Mouse (Mus musculus) embryonic facial prominence, embryonic 11.5 days (tissue): ENCODE data around the gene Gm9945. TPM values are rescaled to one million over a fixed set of nuclear protein-coding genes. Genes with fewer than 3 reads are reported as not detected.

Experiments
- ATAC-seq: fragments of 200-750 bp; cut with Nextera tagmentation; replicated peaks from 2 replicates; pipeline ENCODE4 v1.8.0; 2017; ENCODE audit warnings: low read depth; ENCODE audit not compliant: insufficient number of reproducible peaks, low FRiP score, low TSS enrichment
- DNase-seq: peaks from one replicate; pipeline ENCODE4 v3.0.0-alpha.2; 2015; ENCODE audit warnings: low spot score
- H3K27ac ChIP-seq: fragments of 300-500 bp; sonication (generic); replicated peaks from 2 replicates; pipeline ENCODE4 v1.5.1; 2014; ENCODE audit warnings: mild to moderate bottlenecking, low read depth, low read length, control low read depth
- H3K27me3 ChIP-seq: fragments of 300-500 bp; sonication (generic); 2 replicates; pipeline ENCODE4 v1.6.1; 2014; ENCODE audit warnings: mild to moderate bottlenecking, low read length, moderate library complexity, mixed read lengths; ENCODE audit not compliant: control insufficient read depth, insufficient read depth
- H3K36me3 ChIP-seq: fragments of 300-500 bp; sonication (generic); replicated peaks from 2 replicates; pipeline ENCODE4 v1.6.1; 2014; ENCODE audit warnings: low read depth, mild to moderate bottlenecking, low read length, moderate library complexity, mixed read lengths; ENCODE audit not compliant: control insufficient read depth, insufficient read depth
- H3K4me1 ChIP-seq: fragments of 300-500 bp; sonication (generic); 2 replicates; pipeline ENCODE4 v1.6.1; 2014; ENCODE audit warnings: low read length, mixed read lengths; ENCODE audit not compliant: control insufficient read depth, insufficient read depth
- H3K4me2 ChIP-seq: fragments of 300-500 bp; sonication (generic); 2 replicates; pipeline ENCODE4 v1.6.1; 2014; ENCODE audit warnings: low read depth, mild to moderate bottlenecking, control low read depth, low read length, moderate library complexity
- H3K4me3 ChIP-seq: fragments of 300-500 bp; sonication (generic); 2 replicates; pipeline ENCODE4 v1.5.1; 2014; ENCODE audit warnings: low read depth, low read length, control low read depth
- H3K9ac ChIP-seq: fragments of 300-500 bp; sonication (generic); replicated peaks from 2 replicates; pipeline ENCODE4 v1.6.1; 2014; ENCODE audit warnings: mild to moderate bottlenecking, control low read depth, low read length
- H3K9me3 ChIP-seq: fragments of 300-500 bp; sonication (generic); replicated peaks from 2 replicates; pipeline ENCODE4 v1.6.1; 2016; ENCODE audit warnings: mild to moderate bottlenecking, low read length, inconsistent platforms, mixed read lengths; ENCODE audit not compliant: control insufficient read depth
- WGBS: fragments of 180-500 bp; shearing (Covaris S2); extraction: QIAGEN DNeasy Blood & Tissue Kit; methylation state at CpG from one replicate; pipeline ENCODE4 v1.1.7; 2014; 5-methylcytosine and 5-hydroxymethylcytosine counted together
- polyA plus RNA-seq: library from polyadenylated mRNA; unstranded; fragments of >200 nt; fragmentation: Nextera tagmentation; extraction: Ambion mirVana; gene quantifications from 2 replicates; pipeline ENCODE4 v1.2.1, GENCODE M21; 2014

Gene Gm9945
- polyA plus RNA-seq, 1 experiment from 2014 or later, result not detected

DNA sequence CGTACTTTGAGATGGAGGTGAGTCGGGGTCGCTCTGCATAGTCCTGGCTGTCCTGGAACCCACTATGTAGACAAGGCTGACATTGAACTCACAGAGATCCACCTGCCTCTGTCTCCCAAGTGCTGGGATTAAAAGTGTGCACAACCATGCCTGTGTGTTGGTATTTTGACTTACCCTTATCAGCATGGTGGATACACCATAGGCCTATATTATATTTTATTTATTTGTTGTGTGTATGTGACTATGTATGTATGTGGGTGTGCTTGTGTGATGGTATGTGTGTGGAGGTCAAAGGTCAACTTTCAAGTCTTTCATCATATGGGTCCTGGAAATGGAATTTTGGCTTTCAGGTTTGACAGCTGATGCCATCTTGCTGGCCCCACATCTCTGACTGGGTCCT is 42.4 kb downstream of the Gm9945 start:
- H3K4me1 ChIP-seq, result no peaks in the 10 kb centered on the region; the same call in 1 of the 2 replicates
- WGBS, result 93% methylated on average over 3 of the region's 3 CpGs
- no peak for DNase-seq

DNA sequence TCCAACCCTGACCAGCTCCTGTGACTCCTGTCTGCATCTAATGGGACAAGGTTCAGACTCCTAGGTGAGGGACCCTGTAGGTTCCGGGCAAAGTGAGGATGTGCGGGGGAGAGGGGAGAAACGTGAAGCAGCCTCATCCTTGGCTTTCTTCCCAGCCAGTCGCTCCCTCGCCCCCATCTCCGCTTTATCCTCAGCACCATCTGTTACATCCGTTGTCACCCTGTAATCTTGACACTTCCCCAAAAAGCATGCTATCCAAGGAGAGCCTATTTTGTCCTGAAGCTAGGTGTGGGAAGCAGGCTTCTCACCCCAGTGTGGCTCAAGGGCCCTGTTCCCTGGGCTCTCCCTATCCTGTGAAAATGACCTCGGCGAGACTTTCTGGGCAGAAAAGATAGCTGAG is 43.0 kb downstream of the Gm9945 start:
- H3K4me1 ChIP-seq, result no peaks in the 10 kb centered on the region; the same call in 1 of the 2 replicates
- H3K27me3 ChIP-seq, result 0 out of 2 replicates have a peak, but pooled peaks cover 2% of the 10 kb centered on the region
- H3K9me3 ChIP-seq, result no peaks in the 10 kb centered on the region
- no peak for ATAC-seq
- no peak overlapping the region for H3K4me2 ChIP-seq
- DNase-seq, result no peak
- H3K27ac ChIP-seq, result no peak overlapping the region
- 82% methylated on average over 9 of the region's 9 CpGs for whole genome bisulfite sequencing
- H3K36me3 ChIP-seq, result no peaks in the 10 kb centered on the region
- no peak overlapping the region for H3K9ac ChIP-seq
- H3K4me3 ChIP-seq, result no peak overlapping the region

More for the DNA sequence above, 42.4 kb downstream of the Gm9945 start:
- H3K27ac ChIP-seq, result no peak overlapping the region
- H3K9me3 ChIP-seq, result no peaks in the 10 kb centered on the region
- H3K27me3 ChIP-seq, result 0 out of 2 replicates have a peak, but pooled peaks cover 2% of the 10 kb centered on the region
- no peak overlapping the region for H3K4me3 ChIP-seq
- H3K9ac ChIP-seq, result no peak overlapping the region
- ATAC-seq, result no peak
- H3K4me2 ChIP-seq, result no peak overlapping the region
- no peaks in the 10 kb centered on the region for H3K36me3 ChIP-seq

DNA sequence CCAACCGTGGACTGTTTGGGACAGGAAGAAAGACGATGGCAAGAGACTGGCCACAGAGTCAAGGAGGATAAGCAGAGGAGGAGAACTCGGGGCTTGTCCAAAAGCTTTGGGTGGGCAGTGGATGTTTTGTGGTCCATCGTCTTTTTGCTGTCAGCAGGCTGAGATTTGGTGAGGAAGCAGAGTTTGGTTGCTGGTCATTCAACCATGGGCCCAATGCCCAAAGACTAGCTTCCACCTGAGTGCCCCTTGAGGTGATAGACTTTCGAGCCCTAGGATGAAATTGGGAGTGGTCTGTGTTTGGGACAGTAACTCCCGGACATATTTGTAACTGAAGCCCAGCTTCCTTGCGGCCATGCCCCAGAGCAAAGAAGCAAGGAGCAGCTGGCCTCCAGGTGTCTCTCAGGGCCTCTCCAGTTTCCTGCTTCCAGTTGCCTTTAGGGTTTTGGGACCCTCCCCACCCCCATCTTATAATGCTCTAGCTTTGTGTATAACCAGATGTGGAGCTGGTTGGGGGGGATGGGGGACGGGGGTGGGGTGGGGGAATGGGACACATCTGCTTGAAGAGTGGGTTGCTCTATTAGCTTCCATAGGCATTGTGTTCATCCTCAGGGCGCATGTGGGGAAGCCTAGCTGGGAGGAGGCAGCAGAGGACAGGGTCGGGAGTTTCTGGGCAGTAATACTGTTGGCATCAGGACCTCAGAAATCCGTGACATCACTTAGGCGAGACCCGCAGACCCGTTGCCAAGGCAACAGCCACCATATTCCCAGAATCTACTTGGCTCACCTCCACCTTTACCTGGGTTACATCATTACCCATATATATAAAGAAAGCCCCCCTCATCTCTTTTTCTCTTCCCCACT is 43.8 kb downstream of the Gm9945 start:
- H3K27me3 ChIP-seq, result 0 out of 2 replicates have a peak, but pooled peaks cover under 1% of the 10 kb centered on the region
- ATAC-seq (no peak), DNase-seq (peak; percentile 57)
- H3K27ac ChIP-seq, result no peak overlapping the region
- H3K9ac ChIP-seq, result no peak overlapping the region
- no peak overlapping the region for H3K4me3 ChIP-seq
- no peaks in the 10 kb centered on the region; the same call in 1 of the 2 replicates for H3K4me1 ChIP-seq
- H3K4me2 ChIP-seq, result no peak overlapping the region
- no peaks in the 10 kb centered on the region for H3K36me3 ChIP-seq
- H3K9me3 ChIP-seq, result no peaks in the 10 kb centered on the region
- 62% methylated on average over 14 of the region's 14 CpGs for WGBS

DNA sequence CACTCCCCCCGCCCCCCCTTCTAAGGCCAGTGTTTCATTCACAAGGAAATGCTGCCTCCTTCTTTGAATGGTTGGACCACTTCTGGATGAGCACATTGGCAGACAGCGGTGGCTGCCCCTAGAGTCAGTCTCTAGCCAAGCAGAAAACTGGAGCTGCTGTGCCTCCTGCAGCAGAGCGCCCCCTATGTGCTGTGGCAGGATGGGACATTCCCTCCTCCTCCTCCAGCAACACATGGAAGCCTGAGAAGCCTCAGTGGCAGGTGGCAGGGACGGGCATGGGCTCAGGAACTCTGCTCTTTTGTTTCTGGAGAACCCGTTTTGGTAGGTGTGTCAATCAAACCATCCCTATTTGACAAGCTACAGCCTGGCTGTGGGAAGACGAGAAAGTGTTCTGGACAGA is 44.9 kb downstream of the Gm9945 start:
- H3K4me2 ChIP-seq, result no peak overlapping the region
- H3K36me3 ChIP-seq, result no peaks in the 10 kb centered on the region
- WGBS, result 66% methylated on average over 6 of the region's 6 CpGs
- H3K4me3 ChIP-seq, result no peak overlapping the region
- no peak overlapping the region for H3K9ac ChIP-seq
- no peak overlapping the region for H3K27ac ChIP-seq
- no peak for DNase-seq
- no peaks in the 10 kb centered on the region for H3K9me3 ChIP-seq
- no peaks in the 10 kb centered on the region for H3K4me1 ChIP-seq
- H3K27me3 ChIP-seq, result no peaks in the 10 kb centered on the region
- no peak for ATAC-seq

DNA sequence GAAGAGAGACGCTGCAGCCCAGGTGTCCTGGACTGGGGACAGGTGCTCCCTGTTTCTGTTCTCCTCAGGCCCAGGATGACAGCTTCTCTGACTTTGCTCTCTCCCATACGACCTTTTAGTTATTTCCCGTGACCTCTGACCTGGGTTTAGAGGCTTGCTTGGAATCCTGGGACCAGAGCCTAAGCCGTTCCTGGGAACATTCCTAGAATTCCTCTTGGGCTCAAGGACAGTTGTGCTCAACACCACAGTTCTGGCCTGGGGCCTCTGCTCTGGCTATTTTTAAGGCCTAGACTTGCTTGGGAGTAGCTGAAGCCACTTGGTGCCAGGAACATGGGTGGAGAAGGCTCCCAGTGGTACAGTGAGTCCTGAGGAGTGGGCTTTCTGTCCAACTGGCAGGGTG is 45.5 kb downstream of the Gm9945 start:
- no peaks in the 10 kb centered on the region for H3K9me3 ChIP-seq
- H3K4me2 ChIP-seq, result no peak overlapping the region
- H3K36me3 ChIP-seq, result no peaks in the 10 kb centered on the region
- no peak overlapping the region for H3K27ac ChIP-seq
- no peaks in the 10 kb centered on the region for H3K27me3 ChIP-seq
- H3K4me3 ChIP-seq, result no peak overlapping the region
- DNase-seq (no peak), ATAC-seq (no peak)
- H3K9ac ChIP-seq, result no peak overlapping the region
- 24% methylated on average over 4 of the region's 4 CpGs for WGBS
- no peaks in the 10 kb centered on the region for H3K4me1 ChIP-seq

DNA sequence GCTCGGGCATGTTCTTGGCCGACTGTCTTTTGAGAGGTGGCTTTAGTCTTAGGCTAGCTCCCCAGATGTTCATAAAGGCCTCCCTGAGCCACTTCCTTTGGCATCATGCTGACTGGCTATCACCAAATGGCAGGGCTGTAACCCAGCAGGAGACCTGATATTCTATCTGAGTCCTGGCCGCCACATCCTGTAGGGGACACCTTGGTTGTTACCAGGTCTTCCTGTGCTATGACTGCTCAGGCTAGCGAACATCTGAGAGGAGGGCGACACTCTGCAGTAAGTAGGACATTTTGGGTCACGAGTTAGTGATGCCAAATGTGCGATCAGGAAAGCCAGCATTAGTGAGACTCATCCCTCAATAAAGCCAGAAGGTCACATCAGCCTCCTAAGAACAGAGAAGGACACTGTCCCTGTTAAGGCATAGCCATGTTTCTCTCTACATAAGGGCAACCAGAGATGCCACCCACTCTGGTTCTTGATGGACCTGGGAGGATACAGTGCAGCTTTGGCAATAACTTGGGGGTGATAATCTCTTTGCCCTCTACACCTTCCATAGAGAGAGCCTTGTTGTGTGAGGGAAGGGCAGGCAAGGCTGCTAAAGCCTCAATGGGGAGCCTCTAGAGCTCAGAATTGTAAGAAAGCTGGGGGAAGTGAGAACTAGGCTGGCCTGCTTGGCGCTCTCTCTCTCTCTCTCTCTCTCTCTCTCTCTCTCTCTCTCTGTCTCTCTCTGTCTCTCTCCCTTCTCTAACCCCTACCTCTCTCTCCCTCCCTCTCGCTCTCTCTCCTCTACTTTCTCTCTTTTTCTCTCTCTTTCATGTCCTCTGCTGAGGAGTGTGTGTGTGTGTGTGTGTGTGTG is 48.7 kb downstream of the Gm9945 start:
- H3K4me1 ChIP-seq, result no peaks in the 10 kb centered on the region
- no peaks in the 10 kb centered on the region for H3K27me3 ChIP-seq
- no peak for DNase-seq

DNA sequence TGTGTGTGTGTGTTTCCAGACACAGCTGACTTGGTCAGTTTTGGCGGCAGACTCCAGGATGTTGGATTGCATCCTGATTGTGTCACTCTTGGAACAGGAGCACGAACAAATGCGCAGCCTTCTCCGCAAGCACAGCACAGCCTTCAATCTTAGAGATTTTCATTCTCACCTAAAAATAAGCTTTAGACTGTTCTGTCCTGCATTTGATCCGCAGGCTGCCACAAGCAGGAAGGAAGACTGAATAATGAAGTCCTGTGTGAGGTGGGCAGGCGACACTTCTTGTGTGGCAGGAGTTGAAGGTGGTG is 49.2 kb downstream of the Gm9945 start:
- Histone ChIP-seq H3K4me1 (no peaks in the 10 kb centered on the region), H3K4me3 (no peak overlapping the region), H3K36me3 (peaks cover 2% of the 10 kb centered on the region; the same call in 1 of the 2 replicates), H3K9me3 (no peaks in the 10 kb centered on the region), H3K27me3 (no peaks in the 10 kb centered on the region), H3K9ac (no peak overlapping the region), H3K4me2 (no peak overlapping the region), H3K27ac (no peak overlapping the region)
- no peak for DNase-seq
- ATAC-seq, result no peak
- WGBS, result 68% methylated on average over 6 of the region's 6 CpGs

More for the DNA sequence above, 48.7 kb downstream of the Gm9945 start:
- Histone ChIP-seq H3K9ac (no peak overlapping the region), H3K27ac (no peak overlapping the region), H3K4me3 (no peak overlapping the region), H3K36me3 (peaks cover 1% of the 10 kb centered on the region; the same call in 1 of the 2 replicates), H3K4me2 (no peak overlapping the region), H3K9me3 (no peaks in the 10 kb centered on the region)
- WGBS, result 79% methylated on average over 9 of the region's 9 CpGs
- no peak for ATAC-seq

DNA sequence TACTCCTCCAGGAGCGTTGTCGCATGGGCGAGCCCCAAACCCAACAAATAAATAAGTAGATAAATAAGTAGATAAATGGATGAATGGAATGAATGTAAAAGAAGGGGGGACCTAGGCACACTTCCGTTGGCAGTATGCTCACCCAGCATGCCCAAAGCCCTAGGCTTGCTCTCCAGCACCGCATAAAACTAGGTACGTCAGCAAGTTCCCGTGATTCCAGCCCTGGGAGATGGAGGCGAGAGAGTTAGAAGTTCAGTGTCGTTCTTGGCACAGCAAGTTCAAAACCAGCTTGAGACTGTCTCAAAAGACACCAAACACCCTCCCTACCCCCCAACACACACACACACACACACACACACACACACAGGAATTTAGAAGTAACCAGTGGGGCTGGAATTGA is 50.0 kb downstream of the Gm9945 start:
- Histone ChIP-seq H3K27me3 (no peaks in the 10 kb centered on the region), H3K9me3 (no peaks in the 10 kb centered on the region), H3K4me3 (no peak overlapping the region), H3K4me1 (no peaks in the 10 kb centered on the region), H3K4me2 (no peak overlapping the region), H3K36me3 (peaks cover 2% of the 10 kb centered on the region; the same call in 1 of the 2 replicates), H3K9ac (no peak overlapping the region), H3K27ac (no peak overlapping the region)
- 85% methylated on average over 9 of the region's 9 CpGs for WGBS
- no peak for ATAC-seq
- DNase-seq, result no peak
